Mouse (Mus musculus) retina, adult 2 months (tissue): ENCODE data around the gene Matn4.
A peak's percentile ranks its signal among the peaks of the same experiment; 100 is the strongest.

Experiments
- DNase-seq: peaks from one replicate; pipeline ENCODE4 v3.0.0-alpha.2; 2012; ENCODE audit warnings: low read depth, low spot score

Matn4 gene

GRCm38 (mm10) chr2:164405060-164405459, at the start of gene Matn4:
Gene Matn4 (minus strand): TSS chr2:164405160.
- DNase-seq, result no peak

- no peak for DNase-seq
Observed at GRCm38 (mm10) chr2:164453887-164454500, 49.0 kb upstream of the Matn4 start.

DNA sequence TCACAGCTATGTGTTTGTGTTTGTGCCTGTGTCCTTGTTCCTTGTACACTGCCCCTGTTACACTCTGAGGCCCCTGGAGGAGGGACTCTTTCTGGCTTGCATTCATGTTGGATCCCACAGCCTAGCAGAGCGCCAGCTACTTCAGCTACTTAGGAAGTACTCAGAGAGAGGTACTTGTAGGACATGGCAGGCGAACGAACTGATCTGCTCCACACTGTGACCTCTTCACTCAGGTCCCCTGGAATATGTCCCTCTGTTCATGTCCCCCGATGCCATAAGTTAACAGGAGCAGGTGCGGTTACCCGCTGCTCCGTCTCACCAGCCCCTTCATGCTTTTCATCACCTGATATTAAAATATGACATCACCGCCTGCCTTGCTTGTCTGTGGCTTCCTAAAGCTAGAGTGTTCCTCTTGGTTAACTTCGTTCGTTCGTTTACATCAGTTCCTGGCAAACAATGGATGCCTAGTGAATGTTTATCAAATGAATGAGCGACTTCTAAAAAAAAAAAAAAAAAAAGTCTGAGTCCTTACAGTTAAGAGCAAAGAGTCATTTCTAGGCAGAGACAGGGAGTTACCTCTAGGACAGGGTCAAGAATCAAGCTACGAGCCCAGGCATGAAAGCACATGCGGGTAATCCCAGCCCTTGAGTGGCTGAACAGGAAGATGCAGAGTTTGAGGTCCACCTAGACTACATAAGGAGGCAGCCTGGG, 48.2 kb upstream of the Matn4 start:
- DNase-seq, result no peak

GRCm38 (mm10) chr2:164452000-164452676, 47.2 kb upstream of the Matn4 start:
- no peak for DNase-seq

GRCm38 (mm10) chr2:164449341-164450042, 44.5 kb upstream of the Matn4 start:
- DNase-seq, result no peak

DNA sequence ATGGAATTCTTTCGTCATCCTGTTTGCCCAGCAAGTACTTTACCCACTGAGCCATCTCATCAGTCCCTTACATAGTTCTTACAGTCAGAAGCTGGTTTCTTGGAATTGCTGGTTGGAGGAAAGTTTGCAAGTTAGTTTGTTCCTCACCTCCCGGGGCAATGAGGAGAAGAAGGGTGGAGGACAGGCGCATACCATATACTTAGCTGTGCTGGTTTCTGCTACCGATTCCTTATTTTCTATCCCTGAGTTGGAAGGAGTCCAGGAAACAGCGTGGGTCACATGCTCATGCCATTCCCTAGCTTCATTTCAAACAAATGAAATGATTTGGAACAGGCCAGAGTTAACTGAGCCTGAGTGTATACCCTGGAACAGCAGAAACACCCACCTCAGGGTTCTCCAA, 44.0 kb upstream of the Matn4 start:
- no peak for DNase-seq

DNA sequence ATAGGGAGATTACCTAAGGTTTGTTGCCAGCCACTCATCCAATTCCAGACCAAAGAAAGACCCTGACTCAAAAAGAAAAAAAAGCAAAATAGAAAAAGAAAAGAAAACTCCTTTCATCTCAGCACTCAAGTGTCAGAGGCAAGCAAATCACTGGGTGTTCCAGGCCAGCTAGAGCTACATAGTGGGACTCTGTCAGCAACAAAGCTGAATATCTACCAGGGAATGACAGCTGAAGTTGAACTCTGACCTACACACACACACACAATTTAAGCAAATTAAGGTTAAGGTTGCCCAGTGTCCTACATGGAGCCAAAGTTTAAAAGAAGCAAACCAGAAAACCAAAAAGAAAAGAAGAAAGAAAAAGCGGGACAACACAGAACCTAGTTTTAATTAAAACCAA, 43.2 kb upstream of the Matn4 start:
- no peak for DNase-seq

GRCm38 (mm10) chr2:164446086-164446469, 41.1 kb upstream of the Matn4 start:
- no peak for DNase-seq

DNA sequence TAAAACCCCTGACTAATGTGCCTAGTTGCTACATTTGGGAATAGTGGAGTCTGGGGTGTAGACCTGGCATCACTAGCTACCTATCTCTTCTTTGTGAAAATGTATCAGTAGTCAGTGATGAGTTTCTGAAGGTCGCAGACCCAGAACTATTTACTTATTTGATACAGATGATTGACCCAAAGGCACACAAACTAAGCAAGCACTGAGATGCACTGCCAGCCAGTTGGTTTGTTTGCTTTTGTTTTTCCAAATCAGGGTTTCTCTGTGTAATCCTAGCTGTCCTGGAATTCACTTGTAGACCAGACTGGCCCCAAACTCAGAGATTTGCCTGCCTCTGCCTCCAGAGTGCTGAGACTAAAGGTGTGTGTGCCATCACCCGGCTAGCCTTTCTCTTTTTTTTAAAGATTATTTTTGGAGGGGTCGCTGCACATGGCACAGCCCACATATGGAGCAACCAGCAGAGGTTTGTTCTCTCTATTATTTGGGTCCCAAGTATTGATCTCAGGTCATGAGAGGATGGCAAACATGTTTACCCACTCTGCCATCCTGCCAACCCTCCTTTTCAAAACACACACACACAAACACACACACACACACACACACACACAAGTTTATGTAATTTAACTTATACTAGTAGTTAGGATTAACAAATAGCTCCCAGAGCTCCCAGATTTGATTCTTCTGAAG, 40.6 kb upstream of the Matn4 start:
- no peak for DNase-seq

GRCm38 (mm10) chr2:164444701-164445100, 39.7 kb upstream of the Matn4 start:
- DNase-seq, result no peak

GRCm38 (mm10) chr2:164443460-164444000, 38.6 kb upstream of the Matn4 start, which contains the start of gene Sdc4:
Gene Sdc4 (minus strand): TSS chr2:164443887.
- DNase-seq, result no peak

- DNase-seq, result peak; percentile 63
Observed at GRCm38 (mm10) chr2:164443051-164443437, 38.1 kb upstream of the Matn4 start.

GRCm38 (mm10) chr2:164442315-164443050, 37.5 kb upstream of the Matn4 start:
- no peak for DNase-seq

- DNase-seq, result no peak
Observed at GRCm38 (mm10) chr2:164441731-164442130, 36.8 kb upstream of the Matn4 start.

DNA sequence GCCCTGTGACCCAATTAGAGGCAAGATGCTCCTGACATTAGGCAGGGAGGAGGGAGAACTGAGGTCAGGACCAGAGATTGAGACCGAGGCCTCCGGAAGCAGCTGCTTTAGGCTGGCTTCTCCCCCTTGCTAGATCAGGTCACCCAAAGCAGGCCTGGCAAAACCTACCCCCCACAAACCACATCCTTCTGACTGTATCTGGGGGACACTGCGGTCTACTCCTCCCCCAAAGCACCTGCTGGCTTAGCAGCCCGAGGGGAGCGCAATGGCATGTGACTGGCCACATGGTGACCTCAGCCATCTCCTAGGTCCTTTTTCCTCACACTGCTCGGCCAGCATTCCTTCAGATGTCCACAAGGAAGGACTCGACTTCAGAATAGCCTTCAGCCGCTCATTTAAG, 36.2 kb upstream of the Matn4 start:
- no peak for DNase-seq

DNA sequence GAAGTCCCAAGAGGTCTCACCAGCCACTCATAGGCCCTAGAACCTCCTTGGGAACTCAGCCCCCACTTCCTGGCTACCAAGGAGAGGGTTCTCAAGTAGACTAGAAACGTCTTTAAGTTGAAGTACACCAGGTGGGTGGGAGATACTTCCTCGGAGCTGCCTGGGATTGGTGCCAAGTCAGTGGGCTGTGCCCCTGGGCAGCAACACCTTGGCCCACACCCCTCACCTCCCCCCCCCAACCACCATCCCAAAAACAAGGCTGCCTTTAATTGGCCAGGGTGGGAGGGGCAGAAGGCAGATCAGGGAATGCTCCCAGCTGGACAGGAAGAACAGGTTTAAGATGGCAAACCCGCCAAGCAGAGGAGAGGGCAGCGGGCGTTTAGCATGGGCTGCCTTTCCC, 35.4 kb upstream of the Matn4 start:
- DNase-seq, result no peak

DNA sequence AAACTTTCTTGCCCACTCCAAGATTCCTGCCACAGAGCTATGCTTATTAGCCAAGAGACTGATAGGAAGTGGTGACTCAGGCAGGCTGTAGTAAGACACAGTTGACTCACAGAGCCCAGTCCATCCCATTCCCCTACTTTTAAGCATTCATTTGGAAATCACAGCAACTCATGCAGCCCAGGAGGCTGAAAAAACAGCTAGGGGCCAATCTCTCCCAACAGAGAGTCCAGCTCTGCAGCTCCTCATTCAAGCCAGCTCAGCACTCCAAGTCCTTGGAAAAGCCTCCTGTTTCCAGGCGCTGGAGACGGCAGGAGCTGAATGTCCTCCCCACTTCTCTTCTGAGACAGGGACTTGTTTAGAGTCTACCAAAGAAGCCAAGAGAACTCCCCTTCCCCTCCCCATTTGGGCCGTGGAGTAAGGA, 34.1 kb upstream of the Matn4 start:
- DNase-seq, result no peak

DNA sequence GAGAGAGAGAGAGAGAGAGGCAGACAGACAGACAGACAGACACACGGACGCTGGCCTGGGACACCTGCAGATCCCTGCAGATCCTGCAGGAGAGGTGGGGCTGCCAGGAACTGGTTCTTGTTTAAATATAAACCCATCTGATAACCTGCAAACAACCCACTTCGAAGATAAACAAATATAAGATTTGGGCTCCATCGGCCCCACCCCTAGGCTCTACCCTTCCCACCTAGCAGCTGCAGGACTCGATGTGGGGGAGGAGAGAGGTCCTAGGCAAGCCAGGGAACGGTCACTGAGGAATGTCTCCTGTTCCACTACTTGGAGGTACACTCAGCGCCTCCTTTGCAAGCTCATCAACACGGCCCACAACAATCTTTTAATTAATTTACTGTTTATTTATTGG, 33.3 kb upstream of the Matn4 start:
- no peak for DNase-seq

DNA sequence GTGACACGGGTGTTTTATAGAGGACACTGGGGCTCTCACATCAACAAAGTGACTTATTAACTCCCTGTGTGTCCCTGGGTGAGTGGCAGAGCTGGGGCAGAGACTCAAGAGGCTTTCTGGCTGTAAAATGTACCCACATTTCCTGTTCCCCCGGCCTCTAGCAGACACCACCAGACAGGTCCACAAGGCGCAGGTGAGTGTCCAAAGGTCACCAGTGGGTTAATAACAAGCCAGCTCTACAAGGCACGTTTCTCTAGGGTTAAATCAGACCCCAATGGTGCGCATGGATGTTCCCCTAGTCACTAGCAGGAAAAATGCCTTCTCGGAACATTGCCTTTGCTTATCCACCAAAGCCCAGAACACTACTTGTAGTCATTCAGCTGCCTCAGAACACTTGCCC, 32.8 kb upstream of the Matn4 start:
- no peak for DNase-seq

DNA sequence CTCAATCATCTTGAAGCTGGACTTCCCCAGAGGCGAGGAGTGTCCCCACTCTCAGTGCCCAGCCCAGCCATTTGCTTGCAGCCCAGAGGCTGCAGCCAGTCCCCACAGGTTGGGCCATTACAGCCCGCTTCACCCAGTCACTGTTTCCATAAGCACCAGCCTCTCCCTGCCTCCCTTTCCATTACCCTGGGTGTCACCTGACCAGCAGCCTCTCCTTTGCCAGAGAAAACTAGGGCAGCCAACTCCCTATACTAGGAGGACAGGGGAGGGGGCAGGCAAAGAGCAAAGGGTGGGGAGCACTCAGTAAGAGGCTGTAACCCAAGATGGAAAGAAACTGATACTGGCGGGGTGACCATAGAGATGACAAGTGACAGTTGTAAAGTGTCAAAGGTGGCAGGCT, 32.0 kb upstream of the Matn4 start:
- no peak for DNase-seq
